Mouse (Mus musculus): ENCODE measurements at regions not wholly inside any gene's neighbourhood (a gene's known extent, or its start where the extent isn't known, plus 50 kb on each side); places are given as distances from the start of the nearest gene placed in this dataset.

- no peak for DNase-seq
- no peaks in the 10 kb centered on the region for H3K4me1 ChIP-seq (ENCODE audit: control insufficient read depth, insufficient read depth, low read length)
- H3K36me3 ChIP-seq (ENCODE audit: control insufficient read depth, insufficient read depth, low read length), result no peaks in the 10 kb centered on the region
- no peaks in the 10 kb centered on the region for H3K27me3 ChIP-seq (replicated peaks; ENCODE audit: control insufficient read depth, insufficient read depth, low read length)
- H3K4me3 ChIP-seq (ENCODE audit: insufficient read depth, low read depth, low read length), result no peak overlapping the region
- TF ChIP-seq POLR2A (IDR thresholded peaks at IDR 0.05; ENCODE audit: low read depth, low read length) (no peak), CTCF (conservative IDR thresholded peaks at IDR 0.05; ENCODE audit: insufficient read depth, insufficient read length, low read depth, low read length) (no peak)
- no peak overlapping the region for H3K27ac ChIP-seq (ENCODE audit: insufficient read depth, low read depth, low read length)
Observed at GRCm38 (mm10) chr2:47926620-47927019, 887.3 kb upstream of the Acvr2a start.

- Histone ChIP-seq H3K27me3 (replicated peaks; ENCODE audit: control insufficient read depth, insufficient read depth, low read length) (no peaks in the 10 kb centered on the region), H3K27ac (ENCODE audit: insufficient read depth, low read depth, low read length) (no peak overlapping the region), H3K36me3 (ENCODE audit: control insufficient read depth, insufficient read depth, low read length) (no peaks in the 10 kb centered on the region), H3K4me3 (ENCODE audit: insufficient read depth, low read depth, low read length) (no peak overlapping the region), H3K4me1 (ENCODE audit: control insufficient read depth, insufficient read depth, low read length) (no peaks in the 10 kb centered on the region)
- TF ChIP-seq POLR2A (IDR thresholded peaks at IDR 0.05; ENCODE audit: low read depth, low read length) (no peak), CTCF (conservative IDR thresholded peaks at IDR 0.05; ENCODE audit: insufficient read depth, insufficient read length, low read depth, low read length) (no peak)
- DNase-seq, result no peak
Observed at GRCm38 (mm10) chr2:47945061-47945460, 868.8 kb upstream of the Acvr2a start.

GRCm38 (mm10) chr2:47991132-47991531, 822.8 kb upstream of the Acvr2a start:
- Histone ChIP-seq H3K4me3 (ENCODE audit: insufficient read depth, low read depth, low read length) (no peak overlapping the region), H3K4me1 (ENCODE audit: control insufficient read depth, insufficient read depth, low read length) (no peaks in the 10 kb centered on the region), H3K36me3 (ENCODE audit: control insufficient read depth, insufficient read depth, low read length) (no peaks in the 10 kb centered on the region), H3K27me3 (replicated peaks; ENCODE audit: control insufficient read depth, insufficient read depth, low read length) (no peaks in the 10 kb centered on the region), H3K27ac (ENCODE audit: insufficient read depth, low read depth, low read length) (no peak overlapping the region)
- 71% methylated on average over 1 of the region's 1 CpGs for WGBS
- no peak for TF ChIP-seq CTCF (conservative IDR thresholded peaks at IDR 0.05; ENCODE audit: insufficient read depth, insufficient read length, low read depth, low read length)
- no peak for TF ChIP-seq POLR2A (IDR thresholded peaks at IDR 0.05; ENCODE audit: low read depth, low read length)
- no peak for DNase-seq

GRCm38 (mm10) chr2:47994185-47994584, 819.7 kb upstream of the Acvr2a start:
- 85% methylated on average over 5 of the region's 5 CpGs for WGBS
- Histone ChIP-seq H3K27ac (ENCODE audit: insufficient read depth, low read depth, low read length) (no peak overlapping the region), H3K27me3 (replicated peaks; ENCODE audit: control insufficient read depth, insufficient read depth, low read length) (no peaks in the 10 kb centered on the region), H3K36me3 (ENCODE audit: control insufficient read depth, insufficient read depth, low read length) (no peaks in the 10 kb centered on the region), H3K4me1 (ENCODE audit: control insufficient read depth, insufficient read depth, low read length) (no peaks in the 10 kb centered on the region), H3K4me3 (ENCODE audit: insufficient read depth, low read depth, low read length) (no peak overlapping the region)
- DNase-seq, result no peak
- TF ChIP-seq CTCF (conservative IDR thresholded peaks at IDR 0.05; ENCODE audit: insufficient read depth, insufficient read length, low read depth, low read length), result no peak
- TF ChIP-seq POLR2A (IDR thresholded peaks at IDR 0.05; ENCODE audit: low read depth, low read length), result no peak

GRCm38 (mm10) chr2:48001230-48001629, 812.7 kb upstream of the Acvr2a start:
- Histone ChIP-seq H3K4me3 (ENCODE audit: insufficient read depth, low read depth, low read length) (no peak overlapping the region), H3K27me3 (replicated peaks; ENCODE audit: control insufficient read depth, insufficient read depth, low read length) (no peaks in the 10 kb centered on the region), H3K27ac (ENCODE audit: insufficient read depth, low read depth, low read length) (no peak overlapping the region), H3K36me3 (ENCODE audit: control insufficient read depth, insufficient read depth, low read length) (no peaks in the 10 kb centered on the region), H3K4me1 (ENCODE audit: control insufficient read depth, insufficient read depth, low read length) (no peaks in the 10 kb centered on the region)
- no peak for TF ChIP-seq POLR2A (IDR thresholded peaks at IDR 0.05; ENCODE audit: low read depth, low read length)
- no peak for TF ChIP-seq CTCF (conservative IDR thresholded peaks at IDR 0.05; ENCODE audit: insufficient read depth, insufficient read length, low read depth, low read length)
- WGBS, result 87% methylated on average over 6 of the region's 6 CpGs
- no peak for DNase-seq

GRCm38 (mm10) chr2:48001800-48002507, 812.0 kb upstream of the Acvr2a start:
- WGBS, result 39% methylated on average over 11 of the region's 11 CpGs
- Histone ChIP-seq H3K27me3 (replicated peaks; ENCODE audit: control insufficient read depth, insufficient read depth, low read length) (no peaks in the 10 kb centered on the region), H3K4me3 (ENCODE audit: insufficient read depth, low read depth, low read length) (no peak overlapping the region), H3K4me1 (ENCODE audit: control insufficient read depth, insufficient read depth, low read length) (no peaks in the 10 kb centered on the region), H3K36me3 (ENCODE audit: control insufficient read depth, insufficient read depth, low read length) (no peaks in the 10 kb centered on the region), H3K27ac (ENCODE audit: insufficient read depth, low read depth, low read length) (no peak overlapping the region)
- TF ChIP-seq CTCF (conservative IDR thresholded peaks at IDR 0.05; ENCODE audit: insufficient read depth, insufficient read length, low read depth, low read length) (0 out of 2 replicates have a peak, but pooled peaks have one; percentile 23), POLR2A (IDR thresholded peaks at IDR 0.05; ENCODE audit: low read depth, low read length) (no peak)
- DNase-seq, result peak; percentile 77

DNA sequence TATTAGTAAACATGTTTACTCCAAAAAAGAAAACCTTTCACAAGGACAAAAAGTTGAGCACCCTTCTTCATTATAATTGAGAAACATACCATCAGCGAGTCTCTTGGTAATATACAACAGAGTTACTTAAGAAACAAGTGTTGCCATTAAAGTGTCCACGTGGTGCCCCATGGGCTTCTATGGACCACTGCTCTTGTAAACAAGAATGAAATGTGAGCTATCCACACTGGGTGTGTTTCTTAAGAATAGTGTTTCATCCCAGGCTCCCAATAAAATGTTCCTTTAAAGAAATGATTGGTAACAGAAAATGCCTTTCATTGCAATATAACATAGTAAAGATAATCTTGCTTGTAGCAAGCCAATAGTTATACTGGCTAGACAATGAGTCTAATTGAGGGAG, 803.6 kb upstream of the Acvr2a start:
- DNase-seq, result no peak
- Histone ChIP-seq H3K4me3 (ENCODE audit: insufficient read depth, low read depth, low read length) (no peak overlapping the region), H3K36me3 (ENCODE audit: control insufficient read depth, insufficient read depth, low read length) (no peaks in the 10 kb centered on the region), H3K27ac (ENCODE audit: insufficient read depth, low read depth, low read length) (no peak overlapping the region), H3K27me3 (replicated peaks; ENCODE audit: control insufficient read depth, insufficient read depth, low read length) (no peaks in the 10 kb centered on the region), H3K4me1 (ENCODE audit: control insufficient read depth, insufficient read depth, low read length) (no peaks in the 10 kb centered on the region)
- 46% methylated on average over 2 of the region's 2 CpGs for WGBS
- no peak for TF ChIP-seq CTCF (conservative IDR thresholded peaks at IDR 0.05; ENCODE audit: insufficient read depth, insufficient read length, low read depth, low read length)
- no peak for TF ChIP-seq POLR2A (IDR thresholded peaks at IDR 0.05; ENCODE audit: low read depth, low read length)

Data from kidney, adult 2 months (tissue).